Mouse (Mus musculus): ENCODE results near the gene Nos1. TPM values are rescaled to one million over a fixed set of nuclear protein-coding genes. Genes with fewer than 3 reads are reported as not detected.

The Nos1 gene
- polyA plus RNA-seq, 2 experiments, result 0.41 to 0.70 TPM

DNA sequence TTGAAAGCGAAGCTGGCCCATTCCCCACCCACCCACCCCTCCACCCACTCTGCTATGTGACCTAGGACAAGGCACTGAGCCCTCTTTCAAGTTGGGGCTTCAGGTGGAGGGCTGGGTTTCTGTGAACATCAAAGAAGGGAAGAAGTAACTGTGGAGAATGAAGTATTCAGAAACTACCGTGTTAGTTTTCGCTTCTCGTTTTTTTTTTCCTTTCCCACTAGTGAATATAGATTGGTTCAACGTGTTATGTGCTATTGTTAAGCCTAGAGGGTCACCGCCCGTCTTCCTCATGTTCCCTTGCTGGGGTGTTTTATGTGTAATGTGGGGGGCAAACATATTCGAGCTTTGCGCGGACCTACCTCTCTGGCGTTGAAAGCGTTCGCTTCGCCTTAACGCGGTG is 85.0 kb downstream of the Nos1 start:
- DNase-seq (ENCODE audit: low spot score), result no peak
- WGBS, result 56% methylated on average over 16 of the region's 16 CpGs
- Histone ChIP-seq H3K27ac (replicated peaks; ENCODE audit: low read depth, low read length) (no peak overlapping the region), H3K4me2 (replicated peaks; ENCODE audit: low read depth, low read length, severe bottlenecking) (no peak overlapping the region), H3K9ac (ENCODE audit: low read depth, low read length, severe bottlenecking) (no peak overlapping the region), H3K9me3 (ENCODE audit: control insufficient read depth, low read length) (no peaks in the 10 kb centered on the region), H3K27me3 (ENCODE audit: control insufficient read depth, insufficient read depth, low read length) (no peaks in the 10 kb centered on the region), H3K4me1 (ENCODE audit: control insufficient read depth, insufficient read depth, low read length) (no peaks in the 10 kb centered on the region), H3K4me3 (replicated peaks; ENCODE audit: low read length) (no peak overlapping the region), H3K36me3 (ENCODE audit: control insufficient read depth, insufficient read depth, low read length) (no peaks in the 10 kb centered on the region)
- no peak for ATAC-seq (ENCODE audit: low FRiP score, low read depth)
- no peak for TF ChIP-seq POLR2A (IDR thresholded peaks at IDR 0.05; ENCODE audit: borderline replicate concordance, extremely low read depth, insufficient read depth, insufficient read length)

DNA sequence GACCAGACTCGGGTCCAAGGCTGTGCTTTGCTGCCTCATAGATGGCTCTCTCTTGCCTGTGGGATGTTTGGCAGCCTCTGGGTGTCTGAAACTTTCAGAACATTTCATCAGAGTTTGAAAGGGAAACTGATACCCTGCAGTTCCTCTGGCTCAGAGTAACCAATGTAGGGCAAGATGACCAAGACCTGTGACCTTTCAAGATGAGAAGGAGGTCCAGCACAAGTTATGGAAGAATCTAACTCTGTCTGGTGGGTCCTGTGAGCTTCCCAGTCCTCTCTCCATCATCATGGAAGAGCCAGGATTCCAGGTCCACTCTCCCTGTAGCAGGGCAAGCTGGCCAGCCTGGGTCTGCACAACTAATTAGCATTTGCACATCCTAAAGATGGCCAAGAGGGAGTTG is 90.8 kb downstream of the Nos1 start:
- no peaks in the 10 kb centered on the region for H3K27me3 ChIP-seq (ENCODE audit: control insufficient read depth, insufficient read depth, low read length)
- WGBS, result 61% methylated on average over 1 of the region's 1 CpGs
- TF ChIP-seq POLR2A (IDR thresholded peaks at IDR 0.05; ENCODE audit: borderline replicate concordance, extremely low read depth, insufficient read depth, insufficient read length), result no peak
- no peak for ATAC-seq (ENCODE audit: low FRiP score, low read depth)
- H3K4me3 ChIP-seq (replicated peaks; ENCODE audit: low read length), result no peak overlapping the region
- no peaks in the 10 kb centered on the region for H3K4me1 ChIP-seq (ENCODE audit: control insufficient read depth, insufficient read depth, low read length)
- H3K9me3 ChIP-seq (ENCODE audit: control insufficient read depth, low read length), result no peaks in the 10 kb centered on the region
- no peak for DNase-seq (ENCODE audit: low spot score)
- H3K9ac ChIP-seq (ENCODE audit: low read depth, low read length, severe bottlenecking), result no peak overlapping the region
- no peak overlapping the region for H3K4me2 ChIP-seq (replicated peaks; ENCODE audit: low read depth, low read length, severe bottlenecking)
- H3K27ac ChIP-seq (replicated peaks; ENCODE audit: low read depth, low read length), result no peak overlapping the region
- H3K36me3 ChIP-seq (ENCODE audit: control insufficient read depth, insufficient read depth, low read length), result no peaks in the 10 kb centered on the region

DNA sequence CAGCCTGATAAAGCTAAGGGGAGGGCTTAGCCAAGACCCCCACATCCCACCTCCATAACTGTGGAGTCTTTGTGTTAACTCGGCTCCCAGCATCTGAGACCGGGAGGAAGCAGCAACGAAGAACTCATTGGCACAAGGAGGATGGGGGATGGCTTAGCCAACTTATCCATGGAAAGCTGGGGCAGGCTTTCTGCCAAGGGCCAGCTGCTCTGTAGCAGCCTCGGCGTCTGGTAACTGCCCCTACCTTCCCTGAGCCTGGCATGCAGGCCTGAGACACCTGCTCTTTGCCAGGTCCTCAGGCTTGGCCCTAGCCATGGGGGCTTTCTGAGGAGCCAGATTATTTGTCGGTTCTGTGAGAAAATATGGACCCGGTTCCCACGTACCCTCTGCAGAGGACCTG is 93.0 kb downstream of the Nos1 start:
- no peak for DNase-seq (ENCODE audit: low spot score)
- TF ChIP-seq POLR2A (IDR thresholded peaks at IDR 0.05; ENCODE audit: borderline replicate concordance, extremely low read depth, insufficient read depth, insufficient read length), result no peak
- no peaks in the 10 kb centered on the region for H3K9me3 ChIP-seq (ENCODE audit: control insufficient read depth, low read length)

DNA sequence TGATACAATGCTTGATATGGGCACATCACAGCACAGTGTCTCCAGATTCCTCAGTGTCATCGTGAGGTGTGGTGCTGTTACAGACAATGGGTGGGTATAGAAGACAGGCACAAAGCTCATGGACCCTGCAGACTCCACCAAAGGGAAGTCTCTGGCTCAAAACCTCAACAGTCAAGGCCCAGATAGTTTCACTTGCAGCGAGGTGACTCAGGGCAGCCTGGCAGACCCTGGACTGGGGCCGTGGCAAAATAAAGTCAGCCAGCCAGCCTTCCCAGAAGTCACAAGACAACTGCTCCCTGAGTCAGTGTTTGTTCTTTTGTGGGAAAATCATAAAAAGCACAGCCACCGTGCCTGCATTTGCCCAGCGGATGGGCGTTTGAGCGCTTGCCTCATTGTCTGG is 93.4 kb downstream of the Nos1 start:
- H3K9me3 ChIP-seq (ENCODE audit: control insufficient read depth, low read length), result no peaks in the 10 kb centered on the region
- ATAC-seq (ENCODE audit: low FRiP score, low read depth), result no peak
- WGBS, result 77% methylated on average over 7 of the region's 7 CpGs

More for the DNA sequence above, 93.0 kb downstream of the Nos1 start:
- Histone ChIP-seq H3K9ac (ENCODE audit: low read depth, low read length, severe bottlenecking) (no peak overlapping the region), H3K27me3 (ENCODE audit: control insufficient read depth, insufficient read depth, low read length) (no peaks in the 10 kb centered on the region), H3K36me3 (ENCODE audit: control insufficient read depth, insufficient read depth, low read length) (no peaks in the 10 kb centered on the region), H3K27ac (replicated peaks; ENCODE audit: low read depth, low read length) (no peak overlapping the region), H3K4me3 (replicated peaks; ENCODE audit: low read length) (no peak overlapping the region), H3K4me2 (replicated peaks; ENCODE audit: low read depth, low read length, severe bottlenecking) (no peak overlapping the region), H3K4me1 (ENCODE audit: control insufficient read depth, insufficient read depth, low read length) (no peaks in the 10 kb centered on the region)
- no peak for ATAC-seq (ENCODE audit: low FRiP score, low read depth)
- WGBS, result 85% methylated on average over 6 of the region's 8 CpGs

DNA sequence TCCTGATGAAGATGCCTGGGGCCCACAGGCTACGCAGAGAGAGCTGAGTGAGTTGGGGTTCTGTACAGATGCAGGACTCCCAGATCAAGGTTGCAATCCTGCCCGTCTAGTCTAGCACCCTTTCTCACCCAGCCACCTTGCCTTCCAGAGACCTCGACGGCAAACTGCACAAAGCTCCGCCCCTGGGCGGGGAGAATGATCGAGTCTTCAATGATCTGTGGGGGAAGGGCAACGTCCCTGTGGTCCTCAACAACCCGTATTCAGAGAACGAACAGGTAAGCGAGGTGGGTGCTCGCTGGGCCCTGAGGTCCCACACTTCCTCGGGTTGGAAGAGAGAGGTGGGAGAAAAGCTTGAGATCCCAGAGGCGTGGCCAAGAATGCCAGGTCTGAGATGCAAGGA is 98.3 kb downstream of the Nos1 start:
- no peak for DNase-seq (ENCODE audit: low spot score)
- H3K36me3 ChIP-seq (ENCODE audit: control insufficient read depth, insufficient read depth, low read length), result no peaks in the 10 kb centered on the region
- no peak for ATAC-seq (ENCODE audit: low FRiP score, low read depth)
- H3K4me1 ChIP-seq (ENCODE audit: control insufficient read depth, insufficient read depth, low read length), result no peaks in the 10 kb centered on the region
- H3K4me3 ChIP-seq (replicated peaks; ENCODE audit: low read length), result no peak overlapping the region
- TF ChIP-seq POLR2A (IDR thresholded peaks at IDR 0.05; ENCODE audit: borderline replicate concordance, extremely low read depth, insufficient read depth, insufficient read length), result no peak
- H3K9ac ChIP-seq (ENCODE audit: low read depth, low read length, severe bottlenecking), result no peak overlapping the region
- H3K4me2 ChIP-seq (replicated peaks; ENCODE audit: low read depth, low read length, severe bottlenecking), result no peak overlapping the region
- WGBS, result 36% methylated on average over 14 of the region's 14 CpGs
- H3K27me3 ChIP-seq (ENCODE audit: control insufficient read depth, insufficient read depth, low read length), result no peaks in the 10 kb centered on the region
- no peak overlapping the region for H3K27ac ChIP-seq (replicated peaks; ENCODE audit: low read depth, low read length)
- H3K9me3 ChIP-seq (ENCODE audit: control insufficient read depth, low read length), result no peaks in the 10 kb centered on the region

More for the DNA sequence above, 93.4 kb downstream of the Nos1 start:
- Histone ChIP-seq H3K36me3 (ENCODE audit: control insufficient read depth, insufficient read depth, low read length) (no peaks in the 10 kb centered on the region), H3K27me3 (ENCODE audit: control insufficient read depth, insufficient read depth, low read length) (no peaks in the 10 kb centered on the region), H3K4me2 (replicated peaks; ENCODE audit: low read depth, low read length, severe bottlenecking) (no peak overlapping the region), H3K4me3 (replicated peaks; ENCODE audit: low read length) (no peak overlapping the region), H3K9ac (ENCODE audit: low read depth, low read length, severe bottlenecking) (no peak overlapping the region), H3K27ac (replicated peaks; ENCODE audit: low read depth, low read length) (no peak overlapping the region), H3K4me1 (ENCODE audit: control insufficient read depth, insufficient read depth, low read length) (no peaks in the 10 kb centered on the region)
- TF ChIP-seq POLR2A (IDR thresholded peaks at IDR 0.05; ENCODE audit: borderline replicate concordance, extremely low read depth, insufficient read depth, insufficient read length), result no peak
- DNase-seq (ENCODE audit: low spot score), result no peak
